Mouse (Mus musculus): ENCODE measurements around the gene Hddc3.

DNA sequence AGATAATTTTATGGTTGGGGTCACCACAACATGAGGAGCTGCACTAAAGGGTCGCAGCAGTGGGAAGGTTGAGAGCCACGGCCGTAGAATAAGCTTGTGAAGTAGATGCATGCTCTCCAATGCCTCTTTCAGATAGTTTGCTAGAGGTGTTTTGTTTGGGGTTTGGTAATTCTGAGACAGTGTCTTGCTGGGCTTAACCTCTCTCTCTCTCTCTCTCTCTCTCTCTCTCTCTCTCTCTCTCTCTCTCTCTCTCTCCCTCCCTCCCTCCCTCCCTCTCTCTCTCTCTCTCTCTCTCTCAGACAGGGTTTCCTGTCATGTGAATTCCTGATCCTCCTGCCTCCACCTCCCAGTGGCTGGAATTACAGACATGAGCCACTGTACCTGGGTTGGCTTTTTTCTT lies 31.8 kb downstream of the Hddc3 start:
- no peak for TF ChIP-seq CTCF (IDR thresholded peaks at IDR 0.05; ENCODE audit: control insufficient read depth, insufficient read depth, insufficient replicate concordance, low read depth, low read length)
- TF ChIP-seq POLR2A (IDR thresholded peaks at IDR 0.05; ENCODE audit: control insufficient read depth, low read depth, low read length): no peak
